Mouse (Mus musculus) cerebellum, postnatal 14 days (tissue): ENCODE measurements at regions not wholly inside any gene's neighbourhood (a gene's known extent, or its start where the extent isn't known, plus 50 kb on each side); places are given as distances from the start of the nearest gene placed in this dataset.
A peak's percentile ranks its signal among the peaks of the same experiment; 100 is the strongest.

Experiments
- DNase-seq, 2 experiments: peaks; one replicate each; pipeline ENCODE4 v3.0.0; 2021; ENCODE audit warnings: mixed read lengths in 2 of 2

DNA sequence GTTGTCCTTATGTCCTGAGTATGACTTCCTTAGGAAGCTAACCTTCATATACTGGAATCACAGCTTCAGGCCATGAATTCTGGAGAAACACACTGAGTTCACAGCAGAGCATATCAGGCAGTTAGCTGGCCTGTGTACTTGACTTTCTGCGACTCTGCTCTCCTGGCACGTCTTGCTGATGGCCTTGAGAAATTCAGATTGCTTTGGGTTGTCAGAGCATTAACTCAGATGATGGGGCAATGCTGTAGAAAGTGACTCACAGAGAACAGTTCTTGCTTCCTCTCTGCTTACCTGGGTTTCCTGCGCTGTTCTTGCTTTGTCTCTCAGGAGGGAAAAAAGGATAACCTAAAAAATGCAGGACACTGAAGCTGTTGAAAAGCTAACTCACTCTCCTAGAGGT is 187.3 kb downstream of the Usp46 start:
- no peak for DNase-seq

- DNase-seq = peak; percentile 61 to 65
These were observed 186.3 kb downstream of the Usp46 start for GRCm38 (mm10) chr5:73881941-73882340.

DNA sequence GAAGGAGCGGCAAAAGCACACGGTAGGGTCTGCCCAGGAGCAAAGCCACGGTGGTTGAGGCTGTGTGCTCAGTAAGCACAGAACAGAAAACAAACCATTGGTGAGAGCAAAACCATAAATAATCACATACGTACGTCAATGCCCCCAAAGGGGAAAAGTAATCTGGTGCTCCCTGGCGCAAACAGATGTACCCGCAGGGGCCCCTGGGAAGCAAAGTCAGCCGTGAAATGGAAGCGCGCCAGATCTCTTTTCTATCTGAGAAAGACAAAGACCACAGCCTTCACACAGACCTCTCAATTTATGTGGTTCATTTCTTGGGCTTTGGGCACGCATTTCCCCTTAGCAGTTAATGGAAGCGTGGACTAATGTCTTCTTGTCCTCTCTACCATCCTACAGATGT is 183.2 kb downstream of the Usp46 start:
- DNase-seq = peak; percentile 35 to 38

- DNase-seq = no peak
These were observed 182.5 kb downstream of the Usp46 start for GRCm38 (mm10) chr5:73885691-73886090.

GRCm38 (mm10) chr5:73887306-73887958 is 180.8 kb downstream of the Usp46 start:
- no peak for DNase-seq

GRCm38 (mm10) chr5:73888391-73888790 is 179.8 kb downstream of the Usp46 start:
- DNase-seq = no peak

GRCm38 (mm10) chr5:73889342-73889741 is 178.9 kb downstream of the Usp46 start:
- DNase-seq = no peak

GRCm38 (mm10) chr5:73890942-73891341 is 177.3 kb downstream of the Usp46 start:
- DNase-seq = no peak

DNA sequence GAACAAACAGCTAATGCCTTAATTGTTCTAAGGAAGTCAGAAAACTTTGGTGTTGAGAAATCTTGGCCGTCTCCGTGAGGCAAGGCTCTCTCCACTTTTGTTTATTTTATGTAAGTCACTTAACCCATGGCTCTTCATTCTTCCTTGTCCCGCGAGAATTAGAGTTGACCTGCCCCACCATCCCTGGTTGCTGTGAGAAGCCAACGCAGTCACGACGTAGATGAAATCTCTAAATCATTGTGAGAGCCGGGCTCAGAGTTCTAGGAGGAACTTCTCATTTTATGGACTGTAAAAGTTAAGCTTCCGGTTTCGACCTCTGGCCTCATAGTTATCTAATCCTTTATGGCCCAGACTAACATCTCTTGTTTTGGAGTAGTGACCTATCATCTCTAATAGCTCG is 176.6 kb downstream of the Usp46 start:
- no peak for DNase-seq

- no peak for DNase-seq
These were observed 175.6 kb downstream of the Usp46 start for GRCm38 (mm10) chr5:73892440-73893225.

DNA sequence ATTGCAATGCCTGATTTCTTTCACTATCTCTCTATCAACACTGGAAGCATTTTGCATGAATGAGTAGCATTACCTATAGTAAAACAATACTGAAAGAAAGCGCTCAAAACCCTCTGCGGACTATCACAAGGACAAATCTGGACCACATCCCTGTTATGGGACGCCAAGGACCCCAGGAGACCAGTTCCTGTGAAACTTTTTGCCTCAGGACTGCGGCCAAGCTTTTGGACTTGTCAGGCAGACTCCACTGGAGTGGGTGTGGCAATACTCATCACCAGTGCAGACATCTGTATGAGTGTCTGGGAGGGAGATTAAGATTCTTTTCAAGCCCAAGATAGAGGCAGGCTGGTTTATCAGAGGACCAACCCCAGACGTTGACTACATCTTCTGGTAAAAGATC is 173.0 kb downstream of the Usp46 start:
- no peak for DNase-seq

DNA sequence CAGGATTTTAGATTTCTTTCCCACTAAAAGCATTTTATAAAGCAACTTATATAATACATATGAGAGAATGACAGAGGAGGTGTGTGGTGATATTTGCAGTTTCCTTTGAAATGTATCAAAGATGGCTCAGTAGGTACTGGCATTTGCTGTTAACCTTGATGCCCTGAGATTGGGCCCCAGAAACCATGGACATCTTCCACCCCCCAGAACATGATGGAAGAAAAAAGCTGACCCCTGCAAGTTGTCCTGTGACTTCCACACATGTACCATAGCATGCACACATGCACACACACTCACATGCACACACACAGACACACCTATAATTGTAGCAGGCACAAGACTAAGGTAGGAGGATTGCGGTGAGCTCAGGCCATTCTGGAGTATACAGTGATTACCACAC is 171.4 kb downstream of the Usp46 start:
- no peak for DNase-seq

- no peak for DNase-seq
These were observed 166.6 kb downstream of the Usp46 start for GRCm38 (mm10) chr5:73901651-73902050.

DNA sequence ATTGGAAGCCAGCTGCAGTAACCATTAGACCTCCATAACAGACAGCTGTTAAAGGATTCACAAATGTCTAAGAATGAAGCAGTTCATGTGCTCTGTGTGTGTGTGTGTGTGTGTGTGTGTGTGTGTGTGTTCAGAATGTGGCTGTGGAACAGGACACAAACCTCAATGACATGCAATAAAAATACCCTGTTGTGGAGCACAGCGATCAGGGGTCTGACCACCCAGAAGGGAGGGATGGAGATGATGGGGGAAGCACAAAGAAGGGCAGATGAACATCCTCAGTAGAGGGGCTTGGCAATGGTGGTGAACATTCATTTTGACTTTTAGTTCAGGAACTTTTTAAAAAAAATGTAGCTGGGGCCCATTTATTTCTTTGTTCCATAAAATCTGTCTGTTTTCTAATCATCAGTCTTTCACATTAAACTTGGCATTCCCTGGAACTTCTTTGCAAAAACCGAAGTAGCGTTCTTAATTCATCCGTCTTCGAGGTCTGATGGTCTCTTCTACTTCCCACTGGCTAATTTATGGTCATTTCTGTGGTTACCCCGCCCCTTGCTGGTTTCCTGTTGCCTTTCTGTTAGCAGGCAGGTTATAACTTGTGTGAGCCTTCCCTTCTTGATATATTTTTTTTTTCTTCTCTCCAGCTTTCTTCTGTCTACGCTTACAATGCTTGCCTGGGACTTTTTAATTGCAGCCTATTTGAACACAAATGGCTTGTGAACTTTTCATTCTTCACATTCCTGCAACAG is 165.6 kb downstream of the Usp46 start:
- DNase-seq = no peak

DNA sequence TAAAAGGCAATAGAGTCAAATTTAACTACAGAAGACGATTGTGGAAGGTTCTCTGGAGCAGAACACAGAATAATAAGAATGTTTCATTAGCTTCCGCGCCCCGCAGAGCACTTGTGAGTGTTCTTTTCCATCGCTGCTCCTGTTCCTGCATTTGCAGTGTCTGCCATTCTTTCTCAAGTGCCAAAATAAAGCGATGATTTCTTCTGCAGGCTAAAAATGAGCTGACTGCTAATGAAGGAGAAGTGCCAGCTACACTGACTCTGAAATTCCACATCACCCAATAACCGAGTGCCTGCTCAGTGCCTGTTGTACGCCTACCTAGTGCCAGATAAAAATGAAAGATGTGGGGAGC is 165.0 kb downstream of the Usp46 start:
- DNase-seq = no peak

DNA sequence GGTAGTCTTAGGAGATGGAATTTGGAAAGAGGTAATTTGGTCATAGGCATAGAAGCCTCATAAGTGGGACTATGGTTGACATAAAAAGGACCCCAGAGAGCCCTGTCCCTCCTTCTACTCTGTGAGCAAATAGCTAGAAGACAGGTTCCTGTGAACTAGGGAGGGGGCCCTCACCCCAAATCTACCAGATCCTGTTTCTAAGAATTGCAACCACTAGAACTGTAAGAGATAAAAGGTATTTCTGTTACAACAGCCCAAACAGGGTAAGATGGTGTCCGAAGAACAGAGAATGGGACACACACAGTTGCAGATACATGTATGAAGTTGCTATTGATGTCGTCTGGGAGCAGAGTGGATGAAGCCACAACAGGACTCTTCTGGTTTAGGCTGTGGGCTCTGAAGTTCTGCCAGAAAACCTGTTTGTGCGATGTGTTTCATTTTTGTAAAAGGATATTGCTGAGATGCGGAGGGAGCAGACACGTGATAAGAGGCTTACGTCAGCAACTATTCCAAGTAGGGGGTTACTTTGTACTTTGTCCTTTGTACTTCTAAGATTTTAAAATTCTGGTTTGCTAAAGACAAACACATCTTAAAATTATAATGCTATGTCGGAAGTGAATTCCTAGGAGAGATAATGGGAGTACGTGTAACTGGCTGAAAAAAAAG is 164.0 kb downstream of the Usp46 start:
- no peak for DNase-seq

- peak in 1 of 2 experiments; percentile 46 for DNase-seq
These were observed 156.1 kb downstream of the Usp46 start for GRCm38 (mm10) chr5:73912149-73912548.

DNA sequence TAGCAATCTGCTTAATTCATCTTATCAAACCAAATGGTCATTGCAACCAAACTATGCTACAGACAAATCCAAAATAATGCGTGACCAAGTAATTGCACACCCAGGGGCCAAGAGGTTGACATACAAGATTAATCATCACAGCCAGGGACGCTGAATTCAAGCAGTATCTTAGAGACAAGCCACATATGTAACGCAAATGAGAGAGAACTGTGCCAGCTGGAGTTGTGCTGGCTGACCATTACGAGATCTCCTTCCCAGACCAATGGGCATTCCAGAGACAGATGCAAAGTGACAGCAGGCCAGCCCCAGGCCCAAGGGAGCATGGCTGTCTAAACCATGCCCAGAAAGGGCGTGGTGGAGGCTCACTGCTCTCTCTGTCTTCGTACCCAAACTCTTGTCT is 155.1 kb downstream of the Usp46 start:
- DNase-seq = peak; percentile 28 to 38

DNA sequence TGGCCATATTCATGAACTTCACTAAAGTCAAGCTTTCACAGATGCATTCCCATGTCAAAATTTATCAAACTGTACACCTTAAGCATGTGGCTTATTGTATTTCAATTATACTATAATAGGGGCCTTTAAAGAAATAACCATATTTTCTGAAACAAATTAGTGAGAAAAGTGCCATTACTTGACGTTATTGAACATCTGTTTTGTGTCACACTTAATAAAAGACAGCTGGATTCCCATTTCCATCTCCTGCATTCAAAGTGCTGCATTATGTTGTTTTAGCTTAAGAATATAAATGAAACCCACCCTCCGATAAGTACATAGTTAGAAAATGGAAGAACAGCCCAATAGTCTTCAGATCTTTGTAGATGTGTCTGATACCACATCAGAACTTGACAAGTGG is 150.2 kb downstream of the Usp46 start:
- DNase-seq = no peak

- peak in 1 of 2 experiments; percentile 25 for DNase-seq
These were observed 148.3 kb downstream of the Usp46 start for GRCm38 (mm10) chr5:73919936-73920335.

DNA sequence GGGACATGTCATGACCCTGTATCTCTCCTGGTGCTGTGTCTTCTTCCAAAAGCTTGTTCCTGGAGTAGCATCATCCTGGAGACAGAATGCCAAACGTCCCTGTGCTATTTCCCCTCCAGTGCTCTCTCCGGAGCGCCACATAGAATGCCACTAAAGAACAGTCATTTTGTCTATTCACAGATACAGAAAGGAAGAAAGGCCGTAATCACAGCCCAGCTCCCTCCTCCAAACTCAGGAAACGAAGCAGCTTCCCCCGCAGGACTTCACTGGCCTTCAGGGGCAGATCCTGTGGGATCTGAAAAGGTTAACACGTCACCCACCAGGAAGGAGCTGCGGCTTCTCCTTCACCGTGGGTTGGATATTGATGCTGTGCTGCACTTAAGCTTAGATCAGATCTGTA is 140.7 kb downstream of the Usp46 start:
- DNase-seq = no peak

DNA sequence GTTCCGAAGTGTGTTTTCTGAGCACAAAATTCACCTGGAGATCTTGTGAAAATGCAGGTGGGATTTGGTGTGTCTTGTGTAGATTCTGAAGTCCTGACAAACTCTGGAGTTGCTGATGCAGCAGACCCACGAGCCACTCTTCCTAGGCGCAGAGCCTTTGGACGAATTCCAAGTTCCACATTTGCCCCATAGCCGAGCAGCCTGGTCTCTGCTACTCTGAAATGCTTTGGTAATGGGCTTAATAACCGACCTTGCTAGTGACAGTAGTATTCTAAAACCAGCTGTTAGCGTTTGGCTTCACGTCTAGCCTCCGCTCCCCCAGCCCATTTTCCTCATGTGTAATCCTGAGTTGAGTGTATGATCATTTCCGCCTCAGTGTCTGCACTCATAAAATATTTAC is 139.5 kb downstream of the Usp46 start:
- DNase-seq = no peak

DNA sequence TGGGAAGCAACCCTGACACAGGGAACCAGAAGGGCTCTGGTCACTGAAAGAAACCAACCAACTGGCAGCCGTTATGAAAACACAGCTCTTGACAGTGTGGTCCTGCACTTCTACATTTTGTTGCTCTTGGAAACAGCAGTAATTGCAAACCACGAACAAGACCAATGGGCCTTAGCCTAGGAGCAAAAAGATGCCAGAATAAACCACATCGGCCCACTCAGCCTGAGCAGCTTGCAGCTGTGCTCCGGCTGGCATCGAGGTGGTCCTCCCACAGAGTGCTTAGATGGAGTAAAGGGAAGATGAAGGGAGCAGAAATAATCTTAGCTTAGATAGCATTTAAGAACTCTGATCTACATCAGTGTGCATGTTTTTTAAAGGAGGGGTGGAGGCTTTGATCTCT is 138.0 kb downstream of the Usp46 start:
- DNase-seq = no peak
